Mouse (Mus musculus) liver, embryonic 14.5 days (tissue): ENCODE measurements around the gene C1ql4.

ENCODE experiments used
- CTCF ChIP-seq: IDR thresholded peaks from 2 replicates; pipeline ENCODE4 v1.5.1; 2016; ENCODE audit warnings: antibody characterized with exemption, low read depth, control low read depth
- EP300 ChIP-seq: IDR thresholded peaks from 2 replicates; pipeline ENCODE4 v1.6.1; 2016; ENCODE audit warnings: antibody characterized with exemption, low read depth

GRCm38 (mm10) chr15:99111809-99112208 lies 24.2 kb upstream of the C1ql4 start:
- no peak for TF ChIP-seq CTCF
- no peak for TF ChIP-seq EP300
